Mouse (Mus musculus): ENCODE measurements around the gene Dhx57. TPM values are rescaled to one million over a fixed set of nuclear protein-coding genes. Genes with fewer than 3 reads are reported as not detected.
"Not testable (repeated sequence)": the region's sequence is repeated elsewhere in the genome, so short reads cannot be mapped to it uniquely, and the experiment has no call there.

Gene Dhx57
- polyA plus RNA-seq, 1 experiment from 2014 or later: 29.5 TPM

DNA sequence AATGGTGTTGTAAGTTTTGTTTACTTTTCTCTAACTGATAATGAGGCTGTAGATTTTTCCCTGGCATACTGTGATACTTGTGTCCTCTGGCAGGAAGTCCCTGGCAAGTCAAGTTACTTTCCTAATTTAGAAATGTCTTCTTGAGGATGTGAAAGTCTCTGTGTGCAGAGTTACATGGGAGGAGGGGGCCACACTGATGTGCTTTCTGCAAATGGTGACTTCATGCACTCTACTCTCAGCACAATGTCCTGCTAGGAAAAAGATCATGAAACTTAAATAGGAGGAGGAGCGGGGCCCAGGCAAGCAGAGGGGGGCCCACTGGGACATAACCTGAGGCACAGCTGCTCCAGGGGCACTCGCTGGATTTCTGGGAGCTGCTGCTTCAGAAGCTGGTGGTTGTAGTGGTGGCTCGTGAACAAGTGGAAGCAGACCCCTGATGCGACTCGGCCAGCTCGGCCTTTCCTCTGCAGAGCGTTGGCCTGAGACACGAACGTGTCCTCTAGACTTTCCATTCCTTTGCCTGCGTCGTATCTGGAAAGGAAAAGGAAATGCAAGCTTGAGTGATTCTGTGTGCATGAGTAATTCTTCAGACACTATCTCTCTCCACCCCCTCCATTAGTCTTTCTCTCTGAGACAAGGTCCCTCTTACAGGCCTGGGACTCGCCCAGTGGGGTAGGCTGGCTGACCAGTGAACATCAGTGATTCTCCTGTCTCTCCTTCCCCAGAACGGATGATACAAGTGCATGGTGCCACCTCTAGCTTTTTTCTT lies 37.3 kb downstream of the Dhx57 start:
- ATAC-seq (ENCODE audit: insufficient number of reproducible peaks, insufficient read depth, low FRiP score, low TSS enrichment): no peak
- WGBS: 86% methylated on average over 13 of the region's 13 CpGs
- H3K36me3 ChIP-seq: peaks cover 92% of the 10 kb centered on the region

DNA sequence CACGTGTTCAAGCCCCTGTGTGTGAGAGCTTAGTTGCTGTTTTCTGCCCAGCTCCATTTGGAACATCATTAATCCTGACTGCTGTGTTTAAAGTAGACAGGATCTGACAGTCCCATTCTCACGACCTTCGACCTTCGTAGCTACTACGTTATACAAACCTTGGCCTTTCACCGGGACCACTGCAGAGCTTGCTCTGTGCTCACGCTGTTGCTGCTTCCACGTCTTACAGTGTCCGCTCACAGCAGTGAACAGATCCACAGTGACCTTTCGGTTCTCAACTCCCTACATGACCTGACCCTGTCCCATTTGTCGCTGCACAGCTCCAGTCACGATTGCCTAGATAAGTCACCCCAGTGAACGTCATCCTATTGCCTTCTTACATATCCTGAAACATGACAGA lies 47.2 kb downstream of the Dhx57 start:
- Histone ChIP-seq H3K36me3 (peaks cover 91% of the 10 kb centered on the region), H3K9me3 (no peaks in the 10 kb centered on the region), H3K27ac (no peak overlapping the region), H3K9ac (no peak overlapping the region), H3K4me1 (no peaks in the 10 kb centered on the region), H3K4me3 (no peak overlapping the region), H3K27me3 (no peaks in the 10 kb centered on the region), H3K4me2 (replicated peaks) (no peak overlapping the region)
- ATAC-seq (ENCODE audit: insufficient number of reproducible peaks, insufficient read depth, low FRiP score, low TSS enrichment): no peak
- WGBS: 78% methylated on average over 13 of the region's 13 CpGs

More for the DNA sequence above, 37.3 kb downstream of the Dhx57 start:
- no peak overlapping the region for H3K4me3 ChIP-seq
- H3K27me3 ChIP-seq: no peaks in the 10 kb centered on the region
- no peak overlapping the region for H3K27ac ChIP-seq
- H3K9me3 ChIP-seq: no peaks in the 10 kb centered on the region
- H3K4me2 ChIP-seq (replicated peaks): no peak overlapping the region
- no peak overlapping the region for H3K9ac ChIP-seq
- H3K4me1 ChIP-seq: no peaks in the 10 kb centered on the region

DNA sequence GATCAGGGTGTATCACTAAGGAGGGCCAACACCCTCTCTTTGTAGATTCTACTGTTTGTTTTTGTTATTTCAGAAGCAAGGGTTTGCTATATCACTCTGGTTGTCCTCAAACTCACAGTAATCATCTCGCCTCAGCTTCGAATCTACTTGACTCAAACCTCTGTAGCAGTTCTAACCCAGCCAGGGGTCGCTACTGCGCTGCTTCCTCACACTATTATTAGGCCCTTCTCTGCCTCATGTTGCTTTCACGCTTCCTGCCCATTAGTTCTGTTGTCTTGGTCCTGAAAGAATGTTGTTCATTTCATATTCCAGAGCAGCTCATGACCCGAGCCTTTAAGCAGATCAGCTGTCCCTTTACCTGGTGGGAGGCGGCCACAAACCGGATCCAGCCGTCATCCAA lies 48.7 kb downstream of the Dhx57 start:
- no peak overlapping the region for H3K4me2 ChIP-seq (replicated peaks)
- no peak for ATAC-seq (ENCODE audit: insufficient number of reproducible peaks, insufficient read depth, low FRiP score, low TSS enrichment)
- peaks cover 83% of the 10 kb centered on the region for H3K36me3 ChIP-seq
- WGBS: 91% methylated on average over 9 of the region's 9 CpGs
- no peak overlapping the region for H3K4me3 ChIP-seq
- no peaks in the 10 kb centered on the region for H3K27me3 ChIP-seq
- H3K4me1 ChIP-seq: no peaks in the 10 kb centered on the region
- no peaks in the 10 kb centered on the region for H3K9me3 ChIP-seq
- H3K27ac ChIP-seq: no peak overlapping the region
- no peak overlapping the region for H3K9ac ChIP-seq

- Histone ChIP-seq H3K36me3 (peaks cover 43% of the 10 kb centered on the region), H3K4me3 (no peak overlapping the region), H3K4me1 (no peaks in the 10 kb centered on the region), H3K9ac (no peak overlapping the region), H3K9me3 (no peaks in the 10 kb centered on the region), H3K27ac (no peak overlapping the region), H3K27me3 (no peaks in the 10 kb centered on the region), H3K4me2 (replicated peaks) (no peak overlapping the region)
- 87% methylated on average over 5 of the region's 5 CpGs for WGBS
- ATAC-seq (ENCODE audit: insufficient number of reproducible peaks, insufficient read depth, low FRiP score, low TSS enrichment): no peak
Measured at GRCm38 (mm10) chr17:80237475-80237874, 52.8 kb downstream of the Dhx57 start.

DNA sequence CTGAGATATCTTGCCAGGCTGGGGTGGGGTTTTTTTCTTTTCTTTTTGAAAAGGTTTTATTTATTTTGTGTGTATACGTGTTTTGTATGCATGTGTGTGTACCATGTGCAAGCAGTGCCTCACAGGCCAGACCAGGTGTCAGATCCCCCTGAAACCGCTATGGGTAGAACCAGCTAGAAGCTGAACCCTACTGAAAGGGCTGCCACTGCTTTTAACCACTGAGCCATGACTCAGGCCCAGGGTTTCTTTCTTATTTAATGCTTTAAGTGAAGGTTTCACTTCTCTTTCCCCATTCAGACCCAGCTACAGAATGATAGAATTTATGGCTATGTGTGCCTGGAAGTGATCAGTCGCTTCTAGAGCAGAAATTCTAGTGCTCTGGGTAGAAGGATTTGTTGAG lies 53.5 kb downstream of the Dhx57 start:
- Histone ChIP-seq H3K4me1 (no peaks in the 10 kb centered on the region), H3K4me2 (replicated peaks) (no peak overlapping the region), H3K9me3 (no peaks in the 10 kb centered on the region), H3K9ac (no peak overlapping the region), H3K36me3 (peaks cover 37% of the 10 kb centered on the region), H3K27me3 (no peaks in the 10 kb centered on the region), H3K27ac (no peak overlapping the region), H3K4me3 (no peak overlapping the region)
- 91% methylated on average over 3 of the region's 3 CpGs for WGBS
- no peak for ATAC-seq (ENCODE audit: insufficient number of reproducible peaks, insufficient read depth, low FRiP score, low TSS enrichment)

GRCm38 (mm10) chr17:80235477-80235876 lies 54.8 kb downstream of the Dhx57 start:
- no peaks in the 10 kb centered on the region for H3K9me3 ChIP-seq
- no peak overlapping the region for H3K9ac ChIP-seq
- peaks cover 28% of the 10 kb centered on the region for H3K36me3 ChIP-seq
- WGBS: 81% methylated on average over 3 of the region's 3 CpGs
- no peaks in the 10 kb centered on the region for H3K4me1 ChIP-seq
- H3K4me2 ChIP-seq (replicated peaks): no peak overlapping the region
- H3K4me3 ChIP-seq: no peak overlapping the region
- no peaks in the 10 kb centered on the region for H3K27me3 ChIP-seq
- no peak for ATAC-seq (ENCODE audit: insufficient number of reproducible peaks, insufficient read depth, low FRiP score, low TSS enrichment)
- H3K27ac ChIP-seq: no peak overlapping the region

- Histone ChIP-seq H3K4me3 (no peak overlapping the region), H3K36me3 (peaks cover 19% of the 10 kb centered on the region), H3K27me3 (no peaks in the 10 kb centered on the region), H3K9ac (no peak overlapping the region), H3K27ac (no peak overlapping the region), H3K4me1 (no peaks in the 10 kb centered on the region), H3K9me3 (no peaks in the 10 kb centered on the region), H3K4me2 (replicated peaks) (no peak overlapping the region)
- WGBS: 89% methylated on average over 7 of the region's 7 CpGs
- no peak for ATAC-seq (ENCODE audit: insufficient number of reproducible peaks, insufficient read depth, low FRiP score, low TSS enrichment)
Measured at GRCm38 (mm10) chr17:80234376-80234775, 55.9 kb downstream of the Dhx57 start.

DNA sequence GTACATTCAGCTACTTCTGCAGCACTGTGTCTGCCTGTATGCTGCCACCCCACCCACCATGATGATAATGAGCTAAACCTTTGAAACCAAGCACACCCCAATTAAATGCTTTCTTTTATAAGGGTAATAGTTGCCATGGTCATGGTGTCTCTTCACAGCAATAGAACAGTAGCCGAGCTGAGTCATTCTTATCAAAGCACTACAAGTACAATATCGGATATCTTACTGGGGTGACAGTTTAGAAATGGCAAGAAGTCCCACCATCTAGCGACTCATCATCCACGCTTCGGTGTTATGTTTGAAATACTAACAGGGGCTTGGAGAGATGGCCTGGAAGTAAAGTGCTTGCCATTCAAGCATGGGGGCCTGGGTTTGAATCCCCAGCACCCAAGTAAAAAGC lies 56.4 kb downstream of the Dhx57 start:
- H3K4me1 ChIP-seq: no peaks in the 10 kb centered on the region
- no peak overlapping the region for H3K9ac ChIP-seq
- no peaks in the 10 kb centered on the region for H3K27me3 ChIP-seq
- ATAC-seq (ENCODE audit: insufficient number of reproducible peaks, insufficient read depth, low FRiP score, low TSS enrichment): no peak
- no peaks in the 10 kb centered on the region for H3K9me3 ChIP-seq
- no peak overlapping the region for H3K4me2 ChIP-seq (replicated peaks)
- WGBS: 93% methylated on average over 5 of the region's 5 CpGs
- H3K27ac ChIP-seq: no peak overlapping the region
- no peak overlapping the region for H3K4me3 ChIP-seq
- H3K36me3 ChIP-seq: peaks cover 16% of the 10 kb centered on the region

- peaks cover 8% of the 10 kb centered on the region; the same call in 1 of the 2 replicates for H3K36me3 ChIP-seq
- H3K27ac ChIP-seq: no peak overlapping the region
- no peak overlapping the region for H3K9ac ChIP-seq
- H3K4me1 ChIP-seq: peaks cover 5% of the 10 kb centered on the region; the same call in 1 of the 2 replicates
- 90% methylated on average over 2 of the region's 2 CpGs for WGBS
- no peak for ATAC-seq (ENCODE audit: insufficient number of reproducible peaks, insufficient read depth, low FRiP score, low TSS enrichment)
- no peak overlapping the region for H3K4me3 ChIP-seq
- H3K4me2 ChIP-seq (replicated peaks): no peak overlapping the region
- H3K27me3 ChIP-seq: no peaks in the 10 kb centered on the region
- no peaks in the 10 kb centered on the region for H3K9me3 ChIP-seq
Measured at GRCm38 (mm10) chr17:80229396-80229795, 60.9 kb downstream of the Dhx57 start.

- not testable (repeated sequence) for ATAC-seq (ENCODE audit: insufficient number of reproducible peaks, insufficient read depth, low FRiP score, low TSS enrichment); H3K9me3 ChIP-seq; H3K4me1 ChIP-seq; H3K36me3 ChIP-seq; H3K27me3 ChIP-seq
- WGBS: 47% methylated on average over 5 of the region's 5 CpGs
- Histone ChIP-seq H3K4me2 (replicated peaks) (peak overlapping the region; percentile 70), H3K9ac (peak overlapping the region; percentile 73), H3K4me3 (peak overlapping the region; percentile 63), H3K27ac (peak overlapping the region; percentile 88; the same call in 1 of the 2 replicates)
Measured at GRCm38 (mm10) chr17:80225142-80225541, 65.1 kb downstream of the Dhx57 start.

DNA sequence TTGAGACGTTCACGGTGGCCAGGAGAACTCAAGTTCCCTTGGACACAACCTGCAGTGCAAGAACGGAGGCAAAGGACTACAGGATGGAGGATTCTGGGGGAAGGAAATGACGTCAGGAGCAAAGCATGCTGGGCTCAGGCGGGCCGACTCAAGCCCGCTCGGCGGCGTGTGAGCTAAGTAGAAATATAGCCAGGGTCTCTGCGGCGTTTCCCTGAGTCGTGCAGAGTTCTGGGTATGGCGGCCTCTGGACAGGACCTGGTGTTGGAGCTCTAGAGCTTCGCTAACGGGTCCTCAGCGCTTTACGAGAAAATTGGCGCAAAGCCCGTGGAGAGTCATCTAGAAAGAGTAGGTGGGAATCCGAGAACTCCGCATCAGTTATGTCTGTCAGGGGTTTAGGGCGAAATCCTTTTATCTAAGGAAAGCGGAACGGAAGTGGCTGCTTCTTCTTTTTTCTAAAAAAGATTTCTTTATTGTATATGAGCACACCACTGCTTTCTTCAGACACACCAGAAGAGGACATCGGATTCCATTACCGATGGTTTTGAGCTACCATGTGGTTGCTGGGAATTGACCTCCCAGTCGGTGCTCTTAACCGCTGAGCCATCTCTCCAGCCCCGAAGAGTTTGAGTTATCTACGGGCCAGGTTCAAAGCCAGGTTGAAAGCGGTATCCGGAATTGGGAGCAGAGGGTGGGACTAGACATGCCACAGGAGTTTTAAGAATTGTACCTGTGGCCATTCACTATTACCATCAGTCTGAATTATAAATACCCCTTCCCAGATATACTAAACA lies 65.8 kb downstream of the Dhx57 start, which contains the start of gene Gemin6:
Gene Gemin6 (plus strand): TSS at position 116 of the 791 bp plus-strand sequence.
- Histone ChIP-seq H3K27me3 (no peaks in the 10 kb centered on the region), H3K4me2 (replicated peaks) (peak within 1 kb of the TSS; percentile 70), H3K4me1 (peaks cover 5% of the 10 kb centered on the region; the same call in 1 of the 2 replicates), H3K9ac (peak within 1 kb of the TSS; percentile 73), H3K4me3 (peak within 1 kb of the TSS; percentile 63), H3K9me3 (no peaks in the 10 kb centered on the region), H3K27ac (peak within 1 kb of the TSS; percentile 88), H3K36me3 (peaks cover 8% of the 10 kb centered on the region; the same call in 1 of the 2 replicates)
- ATAC-seq (ENCODE audit: insufficient number of reproducible peaks, insufficient read depth, low FRiP score, low TSS enrichment): peak; percentile 96
- under 1% methylated on average over 33 of the region's 33 CpGs for WGBS

Measured in embryonic facial prominence, embryonic 12.5 days (tissue).